Mouse (Mus musculus): ENCODE results near the gene Pde4d.
A peak's percentile ranks its signal among the peaks of the same experiment; 100 is the strongest.

The Pde4d gene

DNA sequence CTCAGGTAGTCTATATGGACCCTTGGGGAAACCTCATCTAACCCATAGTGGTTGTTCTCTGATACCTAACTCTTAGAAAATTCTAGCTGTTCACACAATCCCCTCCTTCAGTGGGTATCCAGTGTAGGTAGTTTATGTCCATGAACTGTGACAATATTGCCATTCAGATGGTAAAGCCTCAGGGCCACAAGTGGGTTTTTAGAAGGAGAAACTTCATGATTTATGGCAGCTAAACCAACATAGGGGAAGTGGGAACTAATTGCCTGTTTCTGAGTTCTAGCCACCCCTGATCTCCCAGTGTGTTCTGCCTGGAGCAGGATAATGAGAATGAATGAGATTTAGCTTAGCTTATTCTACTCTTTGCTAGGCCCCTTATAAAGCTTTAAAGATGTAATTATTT, 43.1 kb downstream of the Pde4d start:
- no peak for DNase-seq

DNA sequence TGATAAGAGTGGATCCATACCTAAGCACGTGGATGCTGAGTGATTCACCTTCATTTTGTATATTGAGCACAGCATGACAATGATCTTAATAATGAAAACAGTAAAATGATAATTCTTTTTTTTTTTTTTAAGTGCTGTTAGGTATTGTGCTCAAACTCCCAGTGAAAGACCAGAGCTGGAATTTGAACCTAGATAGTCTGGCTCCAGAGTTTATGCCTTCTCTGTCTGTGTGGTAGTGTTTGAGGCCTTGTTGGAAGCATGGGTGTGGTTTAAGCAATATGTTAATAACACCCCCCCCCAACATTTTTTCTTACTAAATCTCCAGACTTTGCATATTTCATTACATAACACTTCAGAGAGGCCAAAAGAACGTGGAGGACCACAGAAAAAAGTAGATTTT, 44.6 kb downstream of the Pde4d start:
- DNase-seq, result no peak

DNA sequence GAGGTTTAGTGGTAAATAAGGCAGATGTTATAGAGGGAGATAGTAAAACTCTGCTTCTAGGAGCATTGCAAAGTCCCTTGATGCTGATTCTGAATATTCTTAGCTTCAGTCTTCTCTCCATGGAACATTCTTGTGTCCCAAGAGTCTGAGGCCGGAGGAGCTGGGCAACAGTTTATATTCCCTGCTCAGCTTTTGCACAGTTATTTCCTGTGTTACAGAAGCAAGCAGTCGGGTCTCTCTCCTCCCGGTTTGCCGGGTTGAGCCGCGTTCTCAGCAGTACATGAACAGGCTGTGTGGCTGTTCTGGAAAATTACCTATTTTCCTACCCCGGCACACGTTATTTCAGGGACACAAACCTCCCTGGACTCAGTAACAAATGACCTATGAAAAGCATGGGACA, 48.0 kb downstream of the Pde4d start:
- peak in 1 of 2 experiments; percentile 7 for DNase-seq

DNA sequence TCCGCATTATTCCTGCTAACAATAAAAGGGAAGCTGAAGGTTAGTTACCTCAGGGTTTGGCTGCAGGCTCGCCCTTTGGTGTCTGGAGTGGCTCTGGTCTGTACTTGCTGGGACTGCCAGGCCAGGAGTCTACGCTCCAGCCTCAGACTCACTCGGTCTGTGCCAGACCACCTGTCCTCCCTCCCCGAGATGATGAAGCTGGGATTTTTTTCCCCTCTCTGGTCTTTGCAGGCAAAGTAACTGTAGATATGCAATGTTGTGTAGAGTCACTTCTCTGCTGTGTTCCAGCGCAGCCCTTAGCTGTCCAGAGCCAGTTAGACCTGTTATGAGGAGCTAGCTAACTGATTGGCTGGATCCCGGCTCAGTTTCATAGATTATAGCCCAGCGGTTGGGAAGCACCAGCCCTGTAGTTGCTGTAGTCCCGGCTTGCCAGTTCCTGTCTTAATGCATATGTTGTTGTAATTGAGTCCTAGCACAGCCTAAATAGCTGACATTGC, 48.5 kb downstream of the Pde4d start:
- DNase-seq, result peak; percentile 49 to 60

DNA sequence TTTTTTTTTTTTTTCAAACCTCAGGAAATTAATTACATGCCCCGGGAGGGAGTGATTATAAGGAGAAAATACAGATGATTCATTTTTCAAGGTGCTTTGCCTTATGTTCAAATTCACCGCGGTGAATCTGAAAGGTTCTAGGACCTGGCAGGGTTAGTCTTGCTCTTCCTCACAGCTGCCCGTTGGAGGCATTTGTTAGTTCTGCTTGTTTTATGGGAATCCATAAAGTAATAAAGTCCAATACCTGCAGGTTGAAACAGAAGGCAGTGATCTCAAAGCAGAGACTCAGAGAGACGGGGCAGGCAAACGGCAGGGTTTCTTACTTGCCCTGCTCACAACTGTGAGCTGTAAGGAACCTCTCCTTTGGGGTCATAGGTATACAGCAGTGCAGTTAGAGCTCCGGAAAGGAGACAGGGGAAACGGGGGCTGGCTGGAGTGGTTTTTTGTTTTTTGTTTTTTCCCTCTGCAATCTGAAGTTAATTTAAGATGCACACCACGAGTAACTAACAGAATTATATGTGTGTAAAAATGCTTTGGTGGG, 49.1 kb downstream of the Pde4d start:
- DNase-seq, result no peak

DNA sequence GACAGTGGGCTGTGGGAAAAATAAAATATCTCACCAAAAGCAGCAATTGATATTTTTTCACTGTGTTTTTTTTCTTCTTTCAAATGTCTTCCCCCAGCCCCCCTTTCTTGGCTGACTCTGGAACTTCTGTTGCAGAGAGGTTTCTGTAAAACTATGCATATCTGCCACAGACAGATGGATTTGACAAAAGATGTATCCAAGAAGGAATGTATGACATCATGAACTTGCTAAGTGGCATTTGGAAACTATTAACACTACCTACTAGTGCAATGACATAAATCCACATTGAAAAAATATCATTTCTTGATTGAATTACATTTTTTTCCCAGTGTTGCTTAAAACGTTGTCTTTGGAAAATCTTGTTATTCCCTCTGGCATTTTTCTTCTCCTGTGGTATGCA, 51.6 kb downstream of the Pde4d start:
- no peak for DNase-seq

DNA sequence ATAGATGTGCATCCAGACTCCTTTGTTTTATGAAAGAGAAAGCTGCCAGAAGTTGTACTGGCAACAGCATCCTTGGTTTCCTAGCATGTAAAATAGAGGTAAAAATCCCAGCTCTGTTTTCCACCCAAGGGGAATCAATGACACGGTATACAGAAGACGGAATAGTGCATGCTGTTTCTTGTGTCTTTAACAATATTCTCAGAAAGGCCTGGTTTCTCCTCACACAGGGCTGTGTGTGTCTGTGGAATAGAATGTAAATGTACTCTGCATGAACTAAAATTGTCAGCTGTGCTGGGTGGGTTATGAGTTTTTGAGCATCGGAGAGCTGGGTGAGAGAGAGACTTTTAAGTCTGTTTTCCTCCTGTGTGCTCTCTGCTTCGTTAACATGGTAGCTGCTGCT, 74.8 kb downstream of the Pde4d start:
- no peak for DNase-seq

DNA sequence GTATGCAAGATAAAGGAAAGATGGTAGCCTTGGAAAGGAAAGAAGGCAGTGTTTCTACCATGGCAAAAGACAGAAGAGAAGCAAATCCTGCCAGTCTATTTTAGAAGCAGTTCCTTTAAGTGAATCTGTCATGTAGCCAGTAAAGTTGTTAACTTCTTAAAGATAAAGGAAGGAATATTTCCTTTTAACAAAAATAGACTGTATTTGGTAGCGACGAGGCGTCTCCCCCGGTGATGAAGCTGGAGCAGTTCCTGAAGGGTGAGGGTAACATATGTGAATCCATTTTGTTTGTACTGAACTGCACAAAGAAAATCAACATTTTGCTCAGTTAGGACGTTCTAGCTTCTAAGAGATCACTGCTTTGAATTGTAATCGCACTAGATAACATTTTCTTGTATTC, 75.2 kb downstream of the Pde4d start:
- no peak for DNase-seq

DNA sequence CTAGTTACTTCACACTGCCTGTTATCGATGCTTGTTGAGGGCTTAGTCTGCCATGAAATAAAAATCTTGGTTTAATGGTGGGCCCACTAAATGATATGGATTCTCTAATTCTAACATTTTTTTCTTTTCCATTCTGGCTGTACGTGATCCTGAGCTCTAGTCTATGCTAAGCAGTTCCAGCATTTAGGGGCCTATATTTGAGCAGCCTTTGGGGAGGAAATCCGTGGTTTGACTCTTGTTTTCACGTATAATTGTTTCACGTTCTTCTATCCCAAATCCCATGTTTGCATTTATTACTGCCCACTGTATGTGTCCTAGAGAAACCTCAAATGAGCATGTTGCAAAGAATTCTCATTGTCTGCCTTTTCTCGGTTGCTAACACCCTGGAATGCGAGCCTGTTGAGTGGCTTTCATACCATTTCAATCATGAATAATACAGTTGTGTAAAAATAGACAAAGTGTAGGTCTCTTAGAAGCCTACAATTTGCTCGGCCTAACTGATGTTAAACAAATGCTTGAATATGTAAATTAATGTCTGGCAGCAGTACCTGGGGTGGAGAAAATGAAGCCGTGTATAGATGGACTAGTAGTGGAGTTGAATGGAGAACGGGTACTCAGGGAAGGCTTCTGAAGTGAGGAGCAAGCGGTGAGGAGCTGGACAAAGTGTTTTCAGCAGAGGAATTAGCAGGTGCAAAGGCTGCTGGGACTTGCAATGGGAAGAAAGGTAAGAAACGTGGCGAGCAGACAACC, 76.7 kb downstream of the Pde4d start:
- no peak for DNase-seq

DNA sequence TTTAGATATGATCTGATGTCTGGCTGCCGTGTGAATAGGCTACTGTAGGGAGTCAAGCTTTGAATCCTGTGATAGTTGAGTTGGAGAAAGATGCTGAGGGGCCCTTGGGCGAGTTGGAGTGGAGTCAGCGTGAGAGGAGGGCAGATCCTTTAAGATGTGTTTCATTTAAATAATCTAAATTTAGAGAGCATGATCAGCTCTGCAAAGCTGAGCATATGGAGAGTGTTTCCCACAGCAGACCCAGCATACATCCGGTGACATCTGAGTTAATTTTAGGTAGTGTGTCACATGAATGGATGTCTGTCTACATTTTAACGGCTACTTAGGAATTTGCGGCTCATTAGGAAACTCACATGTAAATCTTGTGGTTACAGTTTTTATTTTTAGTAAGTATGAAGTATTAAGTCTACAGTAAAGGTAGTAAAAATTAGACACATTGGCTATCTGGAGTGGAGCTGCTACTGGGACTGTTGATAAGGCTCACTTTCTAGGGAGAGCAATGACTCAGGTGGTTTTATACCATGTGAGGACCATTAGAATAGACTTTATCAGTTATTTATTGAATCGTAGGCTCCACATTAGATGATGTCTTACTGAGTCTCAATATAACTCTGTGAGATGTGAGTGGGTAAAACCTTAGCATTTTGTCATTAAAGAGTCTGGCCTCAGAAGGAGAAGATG, 77.5 kb downstream of the Pde4d start:
- no peak for DNase-seq

DNA sequence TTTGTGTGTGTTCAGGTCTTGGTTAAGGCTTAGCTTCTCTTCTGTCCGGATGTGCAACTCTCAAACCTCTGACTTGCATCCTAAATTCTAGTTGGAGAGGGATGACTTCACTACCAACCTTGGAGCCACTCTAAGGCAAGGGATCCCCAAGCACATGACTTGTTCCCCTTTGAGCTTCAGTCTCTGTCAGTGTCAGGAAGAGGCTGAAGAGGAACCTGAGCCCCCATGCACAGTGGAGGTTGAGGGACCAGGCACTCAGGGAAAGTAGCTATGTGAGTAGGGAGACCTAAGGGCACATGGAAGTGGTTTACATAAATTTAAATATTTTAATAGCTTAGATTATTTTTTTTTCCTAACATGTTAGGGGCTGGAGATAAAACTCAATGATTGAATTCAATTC, 78.6 kb downstream of the Pde4d start:
- DNase-seq, result no peak

DNA sequence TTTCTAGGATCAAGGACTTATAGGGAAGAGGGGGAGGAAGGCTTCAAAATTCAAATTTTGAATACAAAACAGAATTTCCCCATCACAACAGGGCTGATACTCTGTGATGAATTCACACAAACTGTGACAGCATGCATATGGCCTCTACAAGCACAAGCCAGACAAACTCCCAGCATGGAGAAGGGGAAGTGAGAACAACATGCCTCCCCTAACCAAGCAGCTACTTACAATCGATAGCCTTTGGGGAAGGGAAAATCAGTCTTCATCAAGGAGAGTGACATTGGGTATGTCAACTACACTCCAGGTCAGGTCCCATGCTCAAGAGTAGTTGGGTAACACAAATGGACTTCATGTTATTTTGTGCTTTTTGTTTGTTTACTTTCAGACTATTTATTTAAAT, 83.1 kb downstream of the Pde4d start:
- no peak for DNase-seq

DNA sequence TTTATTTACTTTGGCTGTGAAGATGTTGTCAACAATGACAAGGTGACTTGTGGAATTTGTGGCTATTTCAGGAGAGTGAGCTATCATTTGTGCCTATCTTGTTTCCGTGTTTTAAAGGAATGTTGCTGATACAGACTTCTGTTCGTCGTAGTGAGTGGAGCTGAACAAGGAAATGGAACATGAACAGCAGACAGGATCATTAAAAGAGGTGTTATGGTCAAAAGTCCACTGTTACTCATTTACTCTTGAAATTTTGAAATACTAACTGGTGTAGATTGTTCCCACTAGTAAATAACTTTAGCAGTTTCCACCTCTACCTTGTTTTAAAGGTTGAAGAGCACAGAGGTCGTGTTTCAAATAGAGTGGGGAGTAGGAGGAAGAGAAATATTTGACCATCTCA, 86.7 kb downstream of the Pde4d start:
- DNase-seq, result no peak

DNA sequence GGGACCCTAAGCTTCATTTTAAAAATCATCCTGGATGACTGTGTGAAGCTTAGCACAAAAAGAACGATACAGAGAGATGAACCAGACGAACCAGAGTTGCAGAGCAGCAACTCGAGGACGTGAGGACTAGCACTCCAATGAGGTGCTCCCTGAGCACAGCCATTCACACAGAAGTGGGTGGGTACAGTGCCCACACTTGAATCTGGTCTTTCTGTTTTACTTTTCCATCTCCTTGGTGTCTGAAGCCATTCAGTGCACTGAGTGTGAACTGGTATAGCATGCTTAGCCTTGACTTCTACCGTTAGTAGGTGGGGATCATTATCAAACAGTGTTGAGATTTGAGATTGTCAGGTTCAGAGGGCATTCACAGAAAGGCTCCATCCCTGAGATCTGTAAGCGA, 87.2 kb downstream of the Pde4d start:
- no peak for DNase-seq

DNA sequence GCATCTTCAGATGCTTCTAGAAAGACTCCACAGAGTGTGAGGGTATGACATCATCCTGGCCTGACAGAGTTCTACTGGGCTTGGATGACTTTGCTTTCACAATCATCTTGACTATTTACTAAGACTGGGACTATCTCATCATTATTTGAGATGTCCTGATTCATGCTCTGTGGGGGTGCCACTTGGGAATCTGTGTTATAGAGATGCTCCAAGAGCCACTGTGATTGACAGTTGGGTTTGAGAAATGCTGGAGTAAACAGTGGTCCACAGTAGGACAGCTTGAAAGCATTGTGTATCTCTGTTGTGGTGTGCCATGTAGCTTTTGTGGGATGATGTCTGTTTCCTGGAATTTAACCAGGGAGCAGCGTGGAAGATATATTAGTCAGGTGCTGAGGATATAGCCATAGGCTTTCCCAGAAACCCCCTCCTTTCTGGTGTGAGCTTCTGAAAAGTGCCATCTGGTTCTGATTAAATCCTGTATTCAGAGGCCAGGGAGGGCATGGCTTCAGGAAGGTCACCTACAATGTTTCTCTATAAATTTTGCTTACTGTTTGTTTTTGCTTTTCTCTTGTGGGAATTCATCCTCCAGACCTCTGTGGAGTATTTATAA, 89.1 kb downstream of the Pde4d start:
- no peak for DNase-seq

DNA sequence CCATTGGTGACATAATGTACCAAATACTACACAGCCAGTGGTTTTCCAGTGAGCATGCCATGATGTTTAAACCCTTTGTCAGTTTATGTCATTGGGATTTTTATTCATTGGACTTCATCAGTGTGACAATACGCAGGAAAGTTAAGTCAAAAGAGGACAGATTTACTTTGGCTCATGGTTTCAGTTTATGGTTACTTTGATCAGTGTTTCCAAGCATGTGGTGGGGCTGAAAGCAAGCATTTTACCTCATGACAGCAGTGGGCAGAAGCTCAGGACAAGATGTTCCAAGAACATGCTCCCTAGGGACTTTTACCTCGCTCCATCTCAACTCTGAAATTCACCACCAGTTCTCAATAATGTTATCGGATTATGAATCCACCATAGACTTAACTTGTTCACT, 91.7 kb downstream of the Pde4d start:
- no peak for DNase-seq

DNA sequence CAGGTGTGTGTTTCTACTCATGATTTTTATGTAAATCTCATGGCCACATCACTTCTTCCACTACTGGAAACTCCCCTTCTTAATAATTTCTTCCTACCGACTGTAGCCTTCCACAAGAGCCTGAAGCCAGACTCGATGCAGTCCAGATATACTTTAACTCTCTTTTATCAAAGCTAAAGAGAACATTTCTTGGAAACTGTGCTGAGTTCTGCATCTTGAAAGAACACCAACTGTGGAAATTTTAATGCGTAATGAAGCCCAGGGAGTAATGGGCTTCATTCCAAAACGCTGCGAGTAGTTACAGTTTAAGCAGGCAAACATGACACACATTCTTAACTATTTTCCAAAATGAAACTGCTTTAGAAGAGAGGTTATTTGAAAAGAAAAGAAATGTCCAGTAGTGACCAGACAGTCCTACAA, 92.6 kb downstream of the Pde4d start:
- peak; percentile 69 to 77 for DNase-seq

DNA sequence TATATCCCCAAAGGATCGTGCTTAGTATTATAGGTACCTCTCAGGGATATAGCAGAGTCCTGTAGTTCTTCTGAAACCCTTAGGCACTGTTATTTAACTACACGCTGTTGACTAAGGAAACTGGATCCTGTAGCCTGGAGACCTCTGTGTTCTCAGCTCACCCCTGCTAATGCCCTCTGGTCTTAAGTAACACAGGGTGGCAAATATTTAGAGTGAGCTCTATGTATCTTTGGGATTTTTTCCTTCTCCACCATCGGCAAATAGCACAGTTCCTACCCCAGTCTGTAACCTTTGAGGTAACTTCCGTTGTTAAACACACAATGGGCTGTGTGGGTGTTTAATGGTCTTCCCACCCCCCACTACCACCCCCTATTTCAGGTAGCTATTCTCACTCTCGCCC, 102.5 kb downstream of the Pde4d start:
- no peak for DNase-seq

DNA sequence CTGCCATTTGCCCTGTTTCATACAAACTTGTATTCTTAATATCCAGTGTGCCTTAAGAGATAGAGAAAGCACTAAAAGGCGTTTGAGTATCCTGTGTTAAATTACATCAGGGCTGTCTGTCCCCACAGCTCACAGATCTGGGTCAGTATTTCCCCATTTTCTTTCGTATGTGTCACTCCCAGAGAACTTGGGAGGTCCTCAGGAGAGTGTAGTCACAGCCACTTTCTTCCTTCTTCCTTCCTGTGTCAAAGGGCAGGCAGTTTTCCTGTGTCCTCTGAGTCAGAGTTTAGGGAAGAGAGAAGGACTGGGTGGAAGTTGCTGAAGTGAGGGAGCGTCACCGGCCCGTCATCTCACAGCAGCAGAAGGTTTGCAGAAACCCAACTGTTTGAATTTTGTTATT, 103.2 kb downstream of the Pde4d start:
- no peak for DNase-seq

DNA sequence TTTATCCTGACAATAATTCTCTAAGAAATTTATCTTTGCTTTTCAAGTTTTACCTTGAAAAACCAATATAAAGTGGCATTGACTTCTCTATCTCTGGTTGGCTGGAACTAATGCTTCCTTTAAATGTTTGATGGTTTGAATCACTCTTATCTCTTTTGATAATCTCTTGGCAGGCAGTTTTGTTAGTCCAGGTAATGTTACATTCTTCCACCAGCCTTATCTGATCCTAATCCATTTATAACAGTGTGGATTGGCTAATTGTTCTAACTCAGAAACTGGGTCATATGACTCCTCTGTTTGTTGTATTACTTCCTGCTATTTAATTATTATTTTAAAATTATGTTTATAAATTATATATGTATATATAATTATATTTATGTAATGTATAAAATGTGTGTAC, 105.2 kb downstream of the Pde4d start:
- no peak for DNase-seq

DNA sequence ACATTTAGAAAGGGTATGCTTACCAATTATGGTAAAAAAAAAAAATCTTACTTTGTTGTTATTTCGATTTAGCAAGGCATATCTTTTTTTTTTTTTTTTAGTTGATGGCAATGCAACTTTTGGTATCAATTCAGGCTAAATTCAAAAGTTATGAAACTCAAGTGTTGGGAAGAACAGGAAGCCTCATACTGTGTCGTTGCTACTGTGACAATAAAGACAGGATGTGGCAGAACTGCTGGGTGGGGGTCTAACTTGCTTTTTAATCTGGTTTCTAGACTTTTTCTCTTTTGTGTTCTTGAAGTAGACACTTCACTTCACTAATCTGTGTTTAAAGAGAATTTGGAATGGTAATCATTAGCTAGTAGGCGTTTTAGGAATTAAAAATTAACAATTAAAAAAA, 147.2 kb downstream of the Pde4d start:
- no peak for DNase-seq

DNA sequence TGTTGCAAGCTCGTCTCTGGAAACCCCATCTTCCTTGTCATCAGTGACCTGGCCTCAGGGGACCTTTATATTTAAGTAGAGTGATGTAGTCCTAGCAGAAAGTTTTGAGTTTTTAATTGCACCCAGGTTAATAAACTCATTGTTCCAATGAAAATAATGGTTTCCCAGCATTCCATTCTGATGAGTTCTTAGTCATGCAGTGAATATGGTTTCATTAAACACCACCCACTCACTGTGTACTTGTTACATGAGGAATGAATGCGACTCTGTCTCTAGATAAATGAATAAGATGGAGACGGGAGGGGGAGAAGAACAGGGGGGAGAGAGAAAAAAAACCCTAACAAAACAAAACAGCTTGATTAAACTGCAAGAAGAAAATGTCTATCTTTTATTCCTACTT, 148.9 kb downstream of the Pde4d start:
- DNase-seq, result no peak

DNA sequence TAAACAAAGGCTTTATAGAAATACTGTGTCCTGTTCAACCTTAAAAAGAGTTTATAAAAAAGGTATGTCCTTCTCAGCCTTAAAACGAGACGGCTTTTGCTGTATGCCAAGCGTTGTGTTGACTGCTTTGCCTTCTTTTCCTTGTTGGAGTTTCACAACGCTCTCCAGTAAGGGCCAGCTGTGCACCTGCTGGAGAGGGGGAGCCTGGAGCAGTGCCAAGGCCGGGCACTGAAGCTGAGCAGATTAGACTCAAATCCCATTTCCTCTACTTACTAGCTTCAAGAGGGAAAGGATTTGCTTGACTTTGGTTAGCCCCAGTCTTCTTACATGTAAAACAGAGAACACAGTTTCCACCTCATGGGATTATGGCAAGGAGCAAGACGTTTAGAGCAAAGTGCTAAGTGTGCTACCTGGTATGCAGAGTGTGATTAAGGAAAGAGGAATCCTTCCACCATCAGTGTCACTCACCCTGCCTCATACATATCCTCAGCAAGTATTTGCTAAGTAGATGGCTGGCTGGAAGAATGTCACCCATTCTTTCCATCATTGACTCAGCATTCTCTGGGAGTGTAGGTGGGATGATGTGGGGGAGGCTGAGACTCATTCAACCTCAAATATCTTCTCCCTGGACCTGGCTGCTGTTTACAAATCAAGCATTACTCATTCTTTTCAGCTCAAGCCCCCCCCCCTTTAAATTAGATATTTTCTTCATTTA, 149.6 kb downstream of the Pde4d start:
- DNase-seq, result peak; percentile 35 to 59
